Mouse (Mus musculus): Measurements from ENCODE around the gene Hspa12b. TPM values are rescaled to one million over a fixed set of nuclear protein-coding genes. Genes with fewer than 3 reads are reported as not detected.

Hspa12b gene
- total and polyA plus RNA-seq, 3 experiments, result 0.98 to 2.9 (median 2.2) TPM

- no peak for TF ChIP-seq CTCF (IDR thresholded peaks at IDR 0.05; ENCODE audit: low read depth, low read length)
- no peak for TF ChIP-seq TAL1 (conservative IDR thresholded peaks at IDR 0.05; ENCODE audit: low read depth, low read length)
- no peak for TF ChIP-seq GATA2 (IDR thresholded peaks at IDR 0.05; ENCODE audit: borderline replicate concordance, low read depth, low read length)
- TF ChIP-seq GATA1 (IDR thresholded peaks at IDR 0.05; ENCODE audit: borderline replicate concordance, low read length), result no peak
- no peak for TF ChIP-seq POLR2AphosphoS5 (IDR thresholded peaks at IDR 0.05; ENCODE audit: insufficient replicate concordance, low read depth, low read length)
- H3K27me3 ChIP-seq (ENCODE audit: insufficient read depth, low read length), result peaks cover 34% of the 10 kb centered on the region
- no peak for ATAC-seq (ENCODE audit: extremely low read depth, insufficient number of reproducible peaks, low FRiP score, poor library complexity, severe bottlenecking)
- H3K4me3 ChIP-seq (ENCODE audit: low read depth, low read length), result no peak overlapping the region
- no peak for DNase-seq (ENCODE audit: low spot score)
- H3K9me3 ChIP-seq (replicated peaks), result 0 out of 2 replicates have a peak, but pooled peaks cover 4% of the 10 kb centered on the region
- H3K36me3 ChIP-seq (replicated peaks), result peaks cover 3% of the 10 kb centered on the region
- peaks cover 7% of the 10 kb centered on the region; the same call in 1 of the 2 replicates for H3K4me1 ChIP-seq (ENCODE audit: insufficient read depth, low read depth, low read length)
These were observed 40.9 kb downstream of the Hspa12b start for GRCm38 (mm10) chr2:131167984-131168383.

DNA sequence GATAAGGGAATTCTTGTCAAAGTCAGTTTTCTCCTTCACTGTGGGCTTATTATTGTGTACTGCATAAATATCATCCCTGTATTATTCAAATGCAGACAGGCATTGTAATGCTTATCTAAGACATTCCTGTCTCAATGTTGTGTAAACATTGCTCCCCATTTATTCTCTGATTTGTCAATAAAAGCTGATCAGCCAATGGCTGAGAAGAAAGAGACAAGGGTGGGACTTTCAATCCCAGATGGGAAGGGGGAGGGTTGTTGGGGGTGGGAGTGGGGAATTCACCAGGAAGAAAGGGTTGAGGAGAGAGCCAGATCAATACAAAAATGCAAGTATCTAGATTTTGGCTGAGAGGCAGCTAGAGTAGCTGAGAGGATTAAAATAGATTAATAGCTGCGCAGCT is 41.8 kb downstream of the Hspa12b start:
- Histone ChIP-seq H3K27me3 (ENCODE audit: insufficient read depth, low read length) (peaks cover 32% of the 10 kb centered on the region), H3K4me3 (ENCODE audit: low read depth, low read length) (no peak overlapping the region)

DNA sequence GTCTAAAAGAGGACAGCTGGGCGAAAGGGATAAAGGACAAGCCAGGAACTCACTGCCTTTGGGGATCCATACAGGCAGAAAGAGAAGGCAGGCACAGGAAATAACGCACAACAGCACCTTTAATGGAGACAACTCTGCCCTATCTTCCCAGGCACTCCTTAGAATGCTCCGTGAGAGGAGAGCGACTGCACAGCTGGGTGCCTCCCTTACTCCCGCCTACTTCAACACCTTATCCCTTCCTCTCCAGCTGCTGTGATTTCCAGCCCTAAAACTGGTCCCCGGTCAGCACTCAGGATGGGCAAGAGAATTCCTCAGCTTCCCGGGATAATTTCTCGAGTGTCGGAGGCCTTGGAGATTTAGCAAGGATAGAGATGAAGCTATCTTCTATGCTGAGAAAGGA is 43.9 kb downstream of the Hspa12b start:
- TF ChIP-seq TAL1 (conservative IDR thresholded peaks at IDR 0.05; ENCODE audit: low read depth, low read length), result no peak
- no peak for TF ChIP-seq GATA2 (IDR thresholded peaks at IDR 0.05; ENCODE audit: borderline replicate concordance, low read depth, low read length)
- no peak for TF ChIP-seq POLR2AphosphoS5 (IDR thresholded peaks at IDR 0.05; ENCODE audit: insufficient replicate concordance, low read depth, low read length)
- TF ChIP-seq CTCF (IDR thresholded peaks at IDR 0.05; ENCODE audit: low read depth, low read length), result no peak
- no peak for TF ChIP-seq GATA1 (IDR thresholded peaks at IDR 0.05; ENCODE audit: borderline replicate concordance, low read length)
- Histone ChIP-seq H3K27me3 (ENCODE audit: insufficient read depth, low read length) (peaks cover 26% of the 10 kb centered on the region), H3K4me3 (ENCODE audit: low read depth, low read length) (no peak overlapping the region)

More for the DNA sequence above, 41.8 kb downstream of the Hspa12b start:
- peaks cover 7% of the 10 kb centered on the region; the same call in 1 of the 2 replicates for H3K4me1 ChIP-seq (ENCODE audit: insufficient read depth, low read depth, low read length)
- no peak for DNase-seq (ENCODE audit: low spot score)
- TF ChIP-seq GATA2 (IDR thresholded peaks at IDR 0.05; ENCODE audit: borderline replicate concordance, low read depth, low read length), result no peak
- TF ChIP-seq TAL1 (conservative IDR thresholded peaks at IDR 0.05; ENCODE audit: low read depth, low read length), result no peak
- TF ChIP-seq GATA1 (IDR thresholded peaks at IDR 0.05; ENCODE audit: borderline replicate concordance, low read length), result no peak
- no peak for TF ChIP-seq POLR2AphosphoS5 (IDR thresholded peaks at IDR 0.05; ENCODE audit: insufficient replicate concordance, low read depth, low read length)
- no peak for TF ChIP-seq CTCF (IDR thresholded peaks at IDR 0.05; ENCODE audit: low read depth, low read length)
- 0 out of 2 replicates have a peak, but pooled peaks cover 4% of the 10 kb centered on the region for H3K9me3 ChIP-seq (replicated peaks)
- H3K36me3 ChIP-seq (replicated peaks), result peaks cover 3% of the 10 kb centered on the region
- no peak for ATAC-seq (ENCODE audit: extremely low read depth, insufficient number of reproducible peaks, low FRiP score, poor library complexity, severe bottlenecking)

DNA sequence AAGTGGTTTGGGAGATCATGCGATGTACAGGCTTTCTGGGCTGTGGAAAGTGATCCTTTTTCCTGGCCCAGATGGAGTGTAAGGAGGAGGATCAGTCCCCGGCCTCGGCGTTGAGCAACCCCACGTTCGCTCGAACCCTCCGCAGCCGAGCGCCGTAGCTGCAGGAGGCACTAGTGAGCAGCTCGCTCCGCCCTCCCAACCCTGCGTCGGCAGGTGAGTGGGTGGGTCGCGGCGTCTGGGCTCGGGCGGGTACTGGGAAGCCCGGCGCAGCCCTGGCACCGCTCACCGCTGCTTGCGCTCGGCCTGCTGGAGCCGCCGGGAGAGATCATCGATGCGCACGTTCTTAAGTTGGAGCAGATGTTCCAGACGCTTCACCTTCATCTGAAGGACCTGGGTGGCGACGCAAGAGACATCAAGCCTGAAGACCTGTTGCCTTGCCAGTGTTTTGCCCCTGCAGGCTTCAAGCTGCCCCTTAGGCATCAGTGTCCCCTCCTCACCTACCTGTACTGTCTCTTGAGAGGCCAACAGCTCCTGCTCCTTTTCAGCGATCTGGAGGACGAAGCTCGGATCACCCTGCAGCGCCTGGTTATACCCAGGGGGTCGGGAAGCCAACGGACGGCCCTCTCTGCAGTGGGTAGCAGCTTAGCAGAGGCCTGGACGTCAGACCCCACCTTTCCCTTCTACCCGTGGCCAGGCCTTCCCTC is 44.5 kb downstream of the Hspa12b start:
- TF ChIP-seq GATA2 (IDR thresholded peaks at IDR 0.05; ENCODE audit: borderline replicate concordance, low read depth, low read length) (no peak), CTCF (IDR thresholded peaks at IDR 0.05; ENCODE audit: low read depth, low read length) (no peak), TAL1 (conservative IDR thresholded peaks at IDR 0.05; ENCODE audit: low read depth, low read length) (no peak), GATA1 (IDR thresholded peaks at IDR 0.05; ENCODE audit: borderline replicate concordance, low read length) (no peak), POLR2AphosphoS5 (IDR thresholded peaks at IDR 0.05; ENCODE audit: insufficient replicate concordance, low read depth, low read length) (no peak)
- ATAC-seq (ENCODE audit: extremely low read depth, insufficient number of reproducible peaks, low FRiP score, poor library complexity, severe bottlenecking), result no peak
- DNase-seq (ENCODE audit: low spot score), result no peak
- H3K4me1 ChIP-seq (ENCODE audit: insufficient read depth, low read depth, low read length), result peaks cover 17% of the 10 kb centered on the region
- peaks cover 10% of the 10 kb centered on the region for H3K36me3 ChIP-seq (replicated peaks)
- H3K27me3 ChIP-seq (ENCODE audit: insufficient read depth, low read length), result peaks cover 26% of the 10 kb centered on the region
- 0 out of 2 replicates have a peak, but pooled peaks cover 4% of the 10 kb centered on the region for H3K9me3 ChIP-seq (replicated peaks)
- H3K4me3 ChIP-seq (ENCODE audit: low read depth, low read length), result no peak overlapping the region

More for the DNA sequence above, 43.9 kb downstream of the Hspa12b start:
- no peak for DNase-seq (ENCODE audit: low spot score)
- peaks cover 5% of the 10 kb centered on the region for H3K36me3 ChIP-seq (replicated peaks)
- H3K4me1 ChIP-seq (ENCODE audit: insufficient read depth, low read depth, low read length), result peaks cover 14% of the 10 kb centered on the region
- H3K9me3 ChIP-seq (replicated peaks), result 0 out of 2 replicates have a peak, but pooled peaks cover 4% of the 10 kb centered on the region
- ATAC-seq (ENCODE audit: extremely low read depth, insufficient number of reproducible peaks, low FRiP score, poor library complexity, severe bottlenecking), result no peak

DNA sequence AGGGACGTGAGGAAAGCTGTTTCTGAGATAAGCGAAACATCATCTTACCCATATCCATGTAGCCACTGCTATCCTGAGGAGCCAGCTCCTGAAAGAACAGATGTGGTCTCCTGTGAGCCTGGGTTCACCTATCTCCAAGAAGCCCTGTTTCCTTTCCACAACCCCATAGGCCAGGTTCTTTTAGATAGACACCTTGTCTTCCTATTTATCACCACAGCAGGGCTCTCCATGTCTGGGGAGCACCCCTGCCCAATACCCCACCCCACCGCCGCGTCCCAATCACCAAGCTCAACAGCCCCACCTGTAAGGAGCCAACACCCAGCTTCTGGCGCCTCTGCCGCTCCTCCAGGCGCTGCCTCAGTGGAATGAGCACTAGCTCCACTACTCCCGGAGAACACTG is 45.2 kb downstream of the Hspa12b start:
- no peak for ATAC-seq (ENCODE audit: extremely low read depth, insufficient number of reproducible peaks, low FRiP score, poor library complexity, severe bottlenecking)
- no peak for TF ChIP-seq POLR2AphosphoS5 (IDR thresholded peaks at IDR 0.05; ENCODE audit: insufficient replicate concordance, low read depth, low read length)
- no peak for TF ChIP-seq GATA2 (IDR thresholded peaks at IDR 0.05; ENCODE audit: borderline replicate concordance, low read depth, low read length)
- no peak for TF ChIP-seq GATA1 (IDR thresholded peaks at IDR 0.05; ENCODE audit: borderline replicate concordance, low read length)
- no peak for TF ChIP-seq CTCF (IDR thresholded peaks at IDR 0.05; ENCODE audit: low read depth, low read length)
- TF ChIP-seq TAL1 (conservative IDR thresholded peaks at IDR 0.05; ENCODE audit: low read depth, low read length), result no peak
- peaks cover 18% of the 10 kb centered on the region for H3K36me3 ChIP-seq (replicated peaks)
- H3K27me3 ChIP-seq (ENCODE audit: insufficient read depth, low read length), result peaks cover 26% of the 10 kb centered on the region
- H3K9me3 ChIP-seq (replicated peaks), result 0 out of 2 replicates have a peak, but pooled peaks cover under 1% of the 10 kb centered on the region
- no peak for DNase-seq (ENCODE audit: low spot score)
- peaks cover 24% of the 10 kb centered on the region for H3K4me1 ChIP-seq (ENCODE audit: insufficient read depth, low read depth, low read length)
- no peak overlapping the region for H3K4me3 ChIP-seq (ENCODE audit: low read depth, low read length)

DNA sequence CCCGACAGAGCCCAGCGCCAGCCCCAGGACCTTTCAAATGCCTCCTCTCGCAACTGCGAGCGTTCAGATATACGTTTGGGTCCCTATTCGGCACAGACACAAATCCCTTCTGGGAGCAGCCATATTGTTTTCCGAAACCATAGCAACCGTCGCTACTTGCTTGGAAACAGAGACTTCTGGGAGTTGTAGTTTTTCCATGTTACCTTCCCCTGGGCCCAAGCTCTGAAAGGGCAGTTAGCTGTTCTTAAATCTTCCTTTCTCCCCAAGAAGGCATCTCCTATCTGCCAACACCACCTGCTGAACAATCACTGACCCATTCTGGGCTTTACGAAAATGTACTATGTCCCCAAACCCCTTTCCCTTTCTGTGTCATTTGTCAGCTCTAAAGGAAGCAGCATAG is 47.6 kb downstream of the Hspa12b start:
- DNase-seq (ENCODE audit: low spot score), result peak; percentile 69
- H3K4me1 ChIP-seq (ENCODE audit: insufficient read depth, low read depth, low read length), result peaks cover 48% of the 10 kb centered on the region

More for the DNA sequence above, 47.6 kb downstream of the Hspa12b start:
- H3K4me3 ChIP-seq (ENCODE audit: low read depth, low read length), result peak overlapping the region; percentile 68; the same call in 1 of the 2 replicates
- peaks cover 37% of the 10 kb centered on the region for H3K36me3 ChIP-seq (replicated peaks)
- ATAC-seq (ENCODE audit: extremely low read depth, insufficient number of reproducible peaks, low FRiP score, poor library complexity, severe bottlenecking), result peak; percentile 79
- H3K27me3 ChIP-seq (ENCODE audit: insufficient read depth, low read length), result peaks cover 43% of the 10 kb centered on the region
- no peak for TF ChIP-seq CTCF (IDR thresholded peaks at IDR 0.05; ENCODE audit: low read depth, low read length)
- no peak for TF ChIP-seq POLR2AphosphoS5 (IDR thresholded peaks at IDR 0.05; ENCODE audit: insufficient replicate concordance, low read depth, low read length)
- TF ChIP-seq GATA1 (IDR thresholded peaks at IDR 0.05; ENCODE audit: borderline replicate concordance, low read length), result no peak
- no peak for TF ChIP-seq TAL1 (conservative IDR thresholded peaks at IDR 0.05; ENCODE audit: low read depth, low read length)
- no peak for TF ChIP-seq GATA2 (IDR thresholded peaks at IDR 0.05; ENCODE audit: borderline replicate concordance, low read depth, low read length)
- no peaks in the 10 kb centered on the region for H3K9me3 ChIP-seq (replicated peaks)

Data from G1E (cell line).